Mouse (Mus musculus) ZHBTc4 (cell line): ENCODE measurements around the gene Pla2g2d.

ENCODE experiments used
- DNase-seq: peaks from one replicate; pipeline ENCODE4 v3.0.0-alpha.2; 2011; ENCODE audit warnings: low read depth, low spot score

Pla2g2d gene

DNA sequence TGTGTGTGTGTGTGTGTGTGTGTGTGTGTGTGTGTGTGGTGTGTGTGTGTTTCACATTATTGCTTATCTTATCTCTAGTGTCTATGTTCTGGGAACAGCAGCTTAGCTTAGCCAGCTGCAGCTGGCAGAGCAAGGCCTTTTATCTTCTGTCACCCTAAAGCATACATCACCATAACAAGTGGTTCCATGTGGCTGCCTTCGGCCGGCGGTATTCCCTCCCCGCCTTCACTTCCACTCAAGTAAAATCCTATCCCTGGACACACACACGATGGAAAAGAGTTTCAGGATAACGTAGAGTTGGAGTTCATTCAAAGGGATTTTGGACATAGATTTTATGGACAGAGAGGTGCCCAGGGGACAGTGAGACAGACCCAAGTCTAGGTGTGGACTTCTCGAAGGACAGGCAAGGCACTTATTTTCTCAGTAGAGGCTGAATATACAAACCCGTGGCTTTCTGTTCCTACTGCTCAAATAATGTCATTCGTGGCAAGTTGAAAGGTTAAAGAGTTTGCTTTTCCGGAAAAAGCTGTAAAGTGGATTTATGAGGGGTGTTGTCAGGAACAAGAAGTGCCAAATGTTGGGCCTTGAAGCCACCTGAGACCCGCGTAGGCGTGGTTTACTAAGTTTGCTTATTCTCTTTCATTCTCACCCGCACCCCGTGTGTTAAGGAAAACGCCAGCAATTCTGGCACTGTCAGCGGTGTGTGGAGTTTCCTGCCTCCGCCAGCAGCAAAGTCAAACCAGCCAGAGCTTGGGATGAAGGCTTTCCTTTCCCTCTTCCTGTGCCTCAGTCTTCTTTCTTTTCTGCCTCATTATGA is 50.4 kb downstream of the Pla2g2d start:
- peak; percentile 63 for DNase-seq

GRCm38 (mm10) chr4:138827147-138827546 is 51.6 kb downstream of the Pla2g2d start:
- no peak for DNase-seq
